Mouse (Mus musculus): ENCODE data around the gene Bri3bp. TPM values are rescaled to one million over a fixed set of nuclear protein-coding genes. Genes with fewer than 3 reads are reported as not detected.
A peak's percentile ranks its signal among the peaks of the same experiment; 100 is the strongest.
"Not testable (repeated sequence)": the region's sequence is repeated elsewhere in the genome, so short reads cannot be mapped to it uniquely, and the experiment has no call there.

Bri3bp gene
- total RNA-seq, 2 experiments from 2014 or later: 3.8 to 4.0 TPM

- no peak for DNase-seq
- intact Hi-C loops (cut with DNase I): no loop called here
Measured at GRCm38 (mm10) chr5:125407910-125408575, 33.3 kb upstream of the Bri3bp start.

DNA sequence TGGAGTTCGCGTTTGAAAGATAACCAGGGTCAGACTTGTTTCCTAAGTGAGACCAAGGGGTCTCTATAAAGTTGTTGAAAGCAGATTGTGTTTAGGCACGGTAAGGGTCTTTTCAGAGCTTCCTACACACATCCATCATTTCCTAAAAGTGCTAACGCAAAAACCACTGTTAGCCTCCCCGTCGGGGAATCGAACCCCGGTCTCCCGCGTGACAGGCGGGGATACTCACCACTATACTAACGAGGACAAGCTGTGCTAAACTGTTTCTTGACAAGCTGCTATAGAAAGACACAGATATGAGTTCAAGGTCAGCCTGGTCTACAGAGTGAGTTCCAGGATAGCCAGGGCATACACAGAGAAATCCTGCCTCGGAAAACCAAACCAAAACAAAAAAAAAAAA lies 32.5 kb upstream of the Bri3bp start:
- intact Hi-C loops (cut with DNase I): no loop called here
- DNase-seq: peak; percentile 70 to 80

DNA sequence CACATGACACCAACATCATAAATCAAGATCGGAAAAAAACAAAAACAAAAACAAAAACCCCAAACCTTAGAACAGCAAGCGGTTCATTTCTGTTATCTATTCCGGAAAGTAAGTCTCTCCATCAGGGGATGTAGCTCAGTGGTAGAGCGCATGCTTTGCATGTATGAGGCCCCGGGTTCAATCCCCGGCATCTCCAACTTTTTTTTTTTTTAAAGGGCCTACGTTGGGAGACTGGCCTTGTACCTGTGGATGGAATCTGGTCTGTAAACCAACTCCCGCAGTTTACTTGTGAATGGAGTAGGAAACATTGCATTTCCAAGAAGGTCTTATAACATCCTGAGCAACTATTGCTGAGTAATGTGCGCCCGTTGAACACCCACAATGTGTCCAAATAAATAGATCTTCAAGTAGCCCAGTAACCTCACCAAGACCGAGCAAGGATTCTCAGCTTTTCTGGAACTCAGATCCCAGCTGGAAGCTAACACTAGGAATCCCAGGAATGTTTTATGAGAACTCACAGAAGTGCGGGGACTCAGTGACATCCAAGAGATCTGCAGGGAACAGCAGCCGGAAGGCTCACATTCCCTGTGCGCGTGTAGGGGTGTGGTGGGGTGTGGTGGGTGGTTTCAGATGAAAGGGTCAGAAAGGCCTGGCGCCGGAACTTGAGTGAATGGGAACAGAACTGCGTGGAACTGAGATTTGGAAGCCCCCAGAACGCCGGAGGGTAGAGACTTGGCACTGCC lies 31.8 kb upstream of the Bri3bp start:
- no peak for DNase-seq
- intact Hi-C loops (cut with DNase I): no loop called here

GRCm38 (mm10) chr5:125411972-125412530 lies 29.3 kb upstream of the Bri3bp start:
- peak in 1 of 2 experiments; percentile 58 for DNase-seq
- intact Hi-C loops (cut with DNase I): no loop called here

DNA sequence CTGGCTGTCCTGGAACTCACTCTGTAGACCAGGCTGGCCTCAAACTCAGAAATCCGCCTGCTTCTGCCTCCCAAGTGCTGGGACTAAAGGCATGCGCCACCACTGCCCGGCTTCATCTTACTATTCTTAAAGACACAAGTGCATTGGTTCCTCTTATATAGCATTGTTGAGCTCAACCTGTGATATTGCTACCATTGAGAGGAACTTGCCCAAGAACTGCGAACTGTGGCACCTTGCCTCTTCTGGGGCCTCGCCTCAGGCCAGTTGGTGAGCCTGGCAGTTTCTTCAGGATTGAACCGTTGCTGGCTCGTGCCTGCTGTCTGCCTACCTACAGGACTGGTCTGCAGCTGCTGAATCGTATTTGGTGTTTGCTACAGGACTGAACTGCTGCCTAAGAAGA lies 28.8 kb upstream of the Bri3bp start:
- intact Hi-C loops (cut with DNase I); DNase-seq: not testable (repeated sequence)

DNA sequence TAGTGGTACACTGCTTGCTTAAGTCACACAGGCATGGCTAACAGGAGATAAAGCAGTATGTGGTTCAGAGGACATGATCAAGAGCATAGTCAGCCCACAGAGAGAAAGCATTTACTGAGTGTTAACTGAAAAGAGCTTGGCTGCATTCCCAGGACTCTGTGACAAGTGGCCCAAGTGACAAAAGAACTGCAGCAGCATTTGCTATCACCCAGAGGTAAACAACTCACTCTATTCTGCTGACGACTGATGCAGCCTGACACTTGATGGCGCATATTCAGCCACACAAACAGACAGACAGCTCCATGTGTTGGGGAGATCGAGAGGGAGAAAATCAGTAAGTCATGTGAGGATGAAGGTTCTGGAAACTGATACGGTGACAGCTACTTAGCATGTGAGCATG lies 27.6 kb upstream of the Bri3bp start:
- no peak for DNase-seq
- intact Hi-C loops (cut with DNase I): no loop called here

GRCm38 (mm10) chr5:125416183-125416582 lies 25.2 kb upstream of the Bri3bp start:
- intact Hi-C loops (cut with DNase I): loop anchor here (5.0 kb wide), 1 partner anchor 41 kb away; no protein-coding TSS in a partner anchor
- no peak for DNase-seq

- no peak for DNase-seq
- intact Hi-C loops (cut with DNase I): loop anchor here (5.0 kb wide), 1 partner anchor 39 kb away; no protein-coding TSS in a partner anchor
Measured at GRCm38 (mm10) chr5:125418636-125419035, 22.7 kb upstream of the Bri3bp start.

- intact Hi-C loops (cut with DNase I): loop anchor here (5.0 kb wide), 1 partner anchor 38 kb away; no protein-coding TSS in a partner anchor
- no peak for DNase-seq
Measured at GRCm38 (mm10) chr5:125419124-125419523, 22.2 kb upstream of the Bri3bp start.

- no peak for DNase-seq
- intact Hi-C loops (cut with DNase I): no loop called here
Measured at GRCm38 (mm10) chr5:125425698-125426276, 15.6 kb upstream of the Bri3bp start.

DNA sequence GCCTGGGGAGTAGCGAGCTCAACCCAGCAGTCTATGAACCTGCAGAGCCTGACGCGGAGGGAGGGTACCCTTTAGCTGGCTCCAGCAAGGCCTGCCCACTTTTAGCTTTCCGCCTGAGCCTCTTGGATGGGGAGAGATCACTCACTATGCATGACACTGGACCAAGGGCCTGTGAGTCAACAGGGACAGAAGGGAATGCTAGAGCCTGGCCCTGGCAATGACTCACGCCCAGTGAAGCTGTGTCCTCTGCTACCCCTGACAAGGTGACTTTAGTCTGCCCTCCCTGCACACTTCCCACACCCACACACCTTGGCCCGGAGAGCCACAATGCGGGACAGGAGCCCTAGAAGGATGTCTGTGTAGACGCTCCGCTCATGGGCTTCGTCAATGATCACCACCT lies 15.0 kb upstream of the Bri3bp start:
- intact Hi-C loops (cut with DNase I): no loop called here
- no peak for DNase-seq

- intact Hi-C loops (cut with DNase I); DNase-seq: not testable (repeated sequence)
Measured at GRCm38 (mm10) chr5:125432324-125432723, 9.0 kb upstream of the Bri3bp start.

- DNase-seq: peak; percentile 85 to 93
- intact Hi-C loops (cut with DNase I): no loop called here
Measured at GRCm38 (mm10) chr5:125433793-125434337, 7.5 kb upstream of the Bri3bp start, which contains the start of gene Dhx37. TSS of gene Dhx37 (minus strand) at chr5:125434121.

- DNase-seq; intact Hi-C loops (cut with DNase I): not testable (repeated sequence)
Measured at GRCm38 (mm10) chr5:125434347-125434746, 7.0 kb upstream of the Bri3bp start.

DNA sequence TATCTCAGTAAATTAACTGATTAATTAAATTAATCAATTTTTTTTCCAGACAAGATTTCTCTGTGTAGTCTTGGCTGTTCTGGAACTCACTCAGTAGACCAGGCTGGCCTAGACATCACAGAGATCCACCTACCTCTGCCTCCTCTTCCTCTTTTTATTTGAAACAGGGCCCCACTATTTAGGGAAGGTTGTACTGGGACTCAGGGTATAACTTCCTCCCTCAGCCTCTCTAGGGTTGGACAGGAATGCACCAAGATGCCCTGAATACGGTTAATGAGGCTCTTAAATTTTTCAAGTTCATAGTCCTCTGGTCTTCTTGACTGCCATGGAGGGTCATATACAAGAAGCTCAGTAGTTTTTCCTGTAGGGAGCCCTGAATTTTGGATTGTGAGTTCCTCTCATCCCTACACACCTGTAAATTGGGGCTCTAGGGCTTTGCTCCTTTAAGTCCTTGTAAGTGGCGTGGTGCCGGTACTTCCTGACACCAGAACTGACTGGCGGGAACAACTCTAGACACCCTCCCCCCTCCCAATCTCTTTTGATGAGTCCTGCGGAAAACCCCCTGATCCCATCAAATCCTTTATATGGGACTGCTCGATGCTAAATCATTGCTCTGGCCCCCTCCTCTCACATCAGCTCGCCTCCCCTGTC lies 660 bp upstream of the Bri3bp start:
- intact Hi-C loops (cut with DNase I): no loop called here
- DNase-seq: no peak

- intact Hi-C loops (cut with DNase I): no loop called here
- no peak for DNase-seq
Measured at GRCm38 (mm10) chr5:125442136-125442995, 998 bp downstream of the Bri3bp start.

DNA sequence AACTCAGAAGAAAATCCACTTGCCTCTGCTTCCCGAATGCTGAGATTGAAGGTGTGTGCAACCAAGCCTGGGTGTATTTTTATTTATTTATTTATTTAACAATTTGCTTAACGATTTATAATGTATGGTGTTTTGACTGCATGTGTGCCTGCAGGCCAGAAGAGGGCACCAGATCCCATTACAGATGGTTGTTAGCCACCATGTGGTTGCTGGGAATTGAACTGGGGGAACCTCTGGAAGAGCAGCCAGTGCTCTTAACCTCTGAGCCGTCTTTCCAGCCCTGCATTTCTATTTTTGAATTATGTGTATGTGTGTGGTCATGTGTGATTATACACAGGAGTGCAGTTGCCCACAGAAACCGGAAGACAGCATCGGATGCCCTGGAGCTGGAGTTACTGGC lies 2.0 kb downstream of the Bri3bp start:
- no peak for DNase-seq

GRCm38 (mm10) chr5:125443915-125444314 lies 2.5 kb downstream of the Bri3bp start:
- DNase-seq: no peak
- intact Hi-C loops (cut with DNase I): no loop called here

More for the DNA sequence above, 2.0 kb downstream of the Bri3bp start:
- intact Hi-C loops (cut with DNase I): no loop called here

DNA sequence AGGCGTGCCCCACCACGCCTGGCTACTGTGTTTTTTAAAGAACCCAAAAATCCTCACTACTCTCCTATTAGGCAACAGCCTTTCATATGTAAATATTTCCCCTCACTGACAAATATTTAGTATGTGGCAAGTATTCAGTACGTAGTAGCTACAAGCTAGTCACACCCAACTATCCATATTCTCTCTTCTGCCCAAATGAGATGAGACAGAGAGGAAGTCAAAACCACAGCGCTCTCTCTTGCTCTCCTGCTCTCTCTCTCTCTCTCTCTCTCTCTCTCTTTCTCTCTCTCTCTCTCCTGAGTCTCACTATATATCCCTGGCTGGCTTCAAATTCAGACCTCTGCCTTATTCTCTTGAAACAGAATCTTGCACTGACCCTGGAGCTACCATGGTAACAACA lies 3.2 kb downstream of the Bri3bp start:
- no peak for DNase-seq

More for the DNA sequence above, 3.2 kb downstream of the Bri3bp start:
- intact Hi-C loops (cut with DNase I): no loop called here
